Mouse (Mus musculus) embryo, embryonic 11.5 days (tissue): Measurements from ENCODE around the gene Baiap3.
"Not testable (repeated sequence)": the region's sequence is repeated elsewhere in the genome, so short reads cannot be mapped to it uniquely, and the experiment has no call there.

Experiments
- DNase-seq: peaks from one replicate; pipeline ENCODE4 v3.0.0-alpha.2; 2012; ENCODE audit warnings: low read depth, low spot score

The Baiap3 gene

GRCm38 (mm10) chr17:25248033-25248750, 8.0 kb downstream of the Baiap3 start:
- no peak for DNase-seq

- no peak for DNase-seq
These were observed 11.9 kb downstream of the Baiap3 start for GRCm38 (mm10) chr17:25244239-25244638.

DNA sequence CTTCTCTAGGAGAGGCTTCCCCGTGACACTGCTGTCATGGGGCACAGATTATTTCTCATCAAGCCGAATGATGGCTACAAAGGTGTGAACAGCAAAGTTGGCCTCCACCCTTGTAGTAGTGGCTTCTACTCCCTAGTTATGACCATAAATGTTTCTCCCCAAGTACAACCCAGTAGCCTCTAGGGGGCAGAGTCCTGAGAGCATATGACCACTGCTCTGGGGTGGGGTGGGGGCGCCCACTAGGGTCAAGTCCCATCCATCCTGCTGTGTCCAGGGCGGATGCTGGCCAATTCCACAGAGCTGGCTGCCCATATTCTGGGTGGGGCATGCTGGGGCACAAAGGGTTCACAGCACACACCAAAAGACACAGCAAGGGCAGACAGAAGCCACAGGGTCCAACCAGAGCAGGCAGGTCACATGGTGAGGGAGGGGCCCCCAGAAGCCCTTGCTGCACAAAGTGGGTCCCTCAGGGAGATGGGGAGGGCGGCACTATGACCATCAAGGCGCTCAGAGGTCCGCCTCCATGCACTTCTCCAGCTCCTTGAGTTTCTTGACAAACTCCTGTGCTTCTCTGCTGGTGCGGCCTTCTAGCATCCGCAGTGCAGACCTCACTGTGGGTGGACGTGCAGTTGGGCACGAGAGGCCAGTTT, 12.9 kb downstream of the Baiap3 start:
- DNase-seq = no peak

DNA sequence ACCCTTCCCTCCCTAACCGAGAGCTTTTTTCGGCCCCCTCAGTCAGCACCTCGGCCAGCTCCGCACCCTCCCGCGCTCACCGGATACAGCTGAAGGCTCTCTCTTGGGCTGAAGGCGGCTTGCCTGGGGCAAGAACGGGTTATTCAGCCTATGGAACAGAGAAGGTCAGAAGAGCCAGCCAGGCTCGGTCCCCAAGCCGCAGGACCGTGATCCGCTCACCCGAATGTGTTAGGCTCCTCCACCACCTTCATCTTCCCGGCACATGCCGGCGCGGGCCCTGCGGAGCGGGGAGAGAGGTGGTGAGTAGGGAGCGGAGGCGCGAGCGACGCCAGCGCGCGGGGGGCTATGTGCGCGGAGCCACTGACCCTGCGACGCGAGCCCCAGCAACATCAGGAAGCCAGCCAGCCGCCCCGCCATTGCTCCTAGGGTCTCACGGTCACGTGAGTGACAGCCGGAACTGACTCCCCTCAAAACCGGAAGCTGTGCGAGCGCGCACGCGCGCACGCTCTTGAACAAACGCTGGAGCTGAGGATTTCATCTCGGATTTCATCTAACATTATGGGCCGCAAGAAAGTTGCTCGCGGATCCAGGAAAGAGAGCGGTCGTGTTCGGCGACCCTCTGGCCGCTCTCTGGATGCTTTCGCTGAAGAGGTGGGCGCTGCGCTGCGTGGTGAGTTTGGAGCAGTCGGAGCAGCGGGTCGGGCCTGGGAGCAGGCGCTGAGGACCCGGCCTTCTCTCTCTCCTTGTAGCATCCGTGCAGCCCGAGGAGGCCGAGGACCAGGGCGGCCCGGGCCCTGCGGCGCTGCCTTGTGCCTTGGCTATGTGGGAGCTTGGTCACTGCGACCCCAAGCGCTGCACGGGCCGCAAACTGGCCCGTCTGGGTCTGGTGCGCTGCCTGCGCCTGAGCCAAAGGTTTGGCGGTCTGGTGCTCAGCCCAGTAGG, 16.2 kb downstream of the Baiap3 start, which contains the start of the genes Gnptg and Tsr3:
Gene Gnptg, minus strand, starts transcription at position 430 of the 942 bp plus-strand sequence.
Gene Tsr3, plus strand, starts transcription at position 476 of the 942 bp plus-strand sequence.
- peak; percentile 93 for DNase-seq

- DNase-seq = no peak
These were observed 20.5 kb downstream of the Baiap3 start for GRCm38 (mm10) chr17:25235635-25236034.

DNA sequence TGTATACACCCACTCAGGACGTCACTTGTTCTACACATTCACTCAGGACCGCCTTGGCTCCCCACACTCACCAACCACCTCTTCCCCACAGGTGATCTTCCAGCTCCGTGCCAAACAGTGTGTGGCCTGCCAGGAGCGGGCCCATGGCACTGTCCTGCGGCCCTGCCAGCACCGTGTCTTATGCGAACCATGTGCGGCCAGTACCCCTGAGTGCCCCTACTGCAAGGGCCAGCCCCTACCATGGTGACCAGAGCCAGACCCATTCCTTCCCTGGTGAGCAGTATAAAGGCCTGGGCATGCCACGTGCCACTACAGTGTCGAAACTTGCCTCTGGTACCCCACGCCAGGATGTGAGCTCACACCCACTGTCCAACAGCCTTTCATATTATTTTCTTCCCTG, 24.5 kb downstream of the Baiap3 start:
- DNase-seq = not testable (repeated sequence)

DNA sequence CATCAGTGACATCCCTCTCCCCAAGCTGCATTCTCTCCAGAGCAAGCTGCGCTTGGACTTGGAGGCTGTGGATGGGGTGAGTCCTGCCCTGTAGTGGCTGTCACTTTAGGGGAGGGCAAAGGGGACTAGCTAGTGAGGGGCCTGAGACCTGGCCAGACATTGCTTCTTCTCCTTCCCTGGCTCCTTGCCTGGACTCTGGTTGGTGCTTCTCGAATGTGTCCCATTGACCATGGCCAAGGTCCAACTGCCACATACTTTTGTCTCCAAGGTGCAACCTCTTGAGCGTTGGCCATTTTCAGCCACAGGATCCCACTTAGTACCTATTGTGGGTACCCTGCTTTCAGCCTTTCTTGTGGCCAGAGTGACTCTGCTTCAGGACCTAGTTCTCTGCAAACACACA, 25.5 kb downstream of the Baiap3 start:
- DNase-seq = no peak

DNA sequence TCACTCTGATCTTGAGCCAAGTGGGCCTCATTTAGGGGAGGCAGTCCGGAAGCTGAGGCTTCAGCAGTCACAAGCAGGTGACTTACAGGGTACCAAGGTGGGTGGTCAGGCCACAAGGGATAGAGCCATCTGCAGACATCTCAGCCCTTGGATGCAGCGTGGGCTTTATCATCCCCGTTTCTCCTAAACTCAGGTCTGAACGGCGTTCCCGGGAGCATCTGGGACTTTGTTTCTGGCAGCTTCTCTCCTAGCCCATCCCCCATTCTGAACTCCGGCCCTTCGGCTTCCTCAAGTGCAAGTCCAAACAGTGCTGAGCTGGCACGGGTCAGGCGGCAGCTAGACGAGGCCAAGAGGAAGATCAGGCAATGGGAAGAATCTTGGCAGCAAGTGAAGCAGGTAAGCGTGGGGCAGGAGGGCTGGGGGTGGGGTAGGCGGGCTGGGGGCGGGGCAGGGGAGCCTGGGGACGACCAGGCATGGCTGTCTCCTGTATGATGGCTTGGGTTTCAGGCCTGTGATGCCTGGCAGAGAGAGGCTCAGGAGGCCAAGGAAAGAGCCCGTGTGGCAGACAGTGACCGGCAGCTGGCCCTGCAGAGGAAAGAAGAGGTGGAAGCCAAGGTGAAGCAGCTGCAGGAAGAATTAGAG, 26.0 kb downstream of the Baiap3 start:
- not testable (repeated sequence) for DNase-seq

DNA sequence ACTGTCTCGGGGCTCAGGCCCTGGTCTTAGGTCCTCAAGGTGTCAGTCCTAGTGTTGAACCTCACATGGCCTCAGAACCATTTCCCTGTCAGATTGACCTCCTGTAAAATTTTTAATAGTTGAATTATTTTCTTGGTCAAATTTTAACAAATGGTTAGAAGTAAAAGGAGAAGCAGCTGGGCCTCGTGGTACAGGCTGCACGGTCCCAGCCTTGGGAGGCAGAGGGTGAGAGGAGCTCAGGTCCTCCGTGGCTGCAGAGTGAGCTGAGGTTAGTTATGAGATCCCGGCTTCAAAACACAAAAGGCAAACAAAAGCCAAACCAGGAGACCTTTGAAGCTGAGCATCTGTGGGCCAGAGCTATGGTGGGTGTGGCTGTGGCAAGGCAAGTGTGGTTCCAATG, 28.2 kb downstream of the Baiap3 start:
- no peak for DNase-seq

DNA sequence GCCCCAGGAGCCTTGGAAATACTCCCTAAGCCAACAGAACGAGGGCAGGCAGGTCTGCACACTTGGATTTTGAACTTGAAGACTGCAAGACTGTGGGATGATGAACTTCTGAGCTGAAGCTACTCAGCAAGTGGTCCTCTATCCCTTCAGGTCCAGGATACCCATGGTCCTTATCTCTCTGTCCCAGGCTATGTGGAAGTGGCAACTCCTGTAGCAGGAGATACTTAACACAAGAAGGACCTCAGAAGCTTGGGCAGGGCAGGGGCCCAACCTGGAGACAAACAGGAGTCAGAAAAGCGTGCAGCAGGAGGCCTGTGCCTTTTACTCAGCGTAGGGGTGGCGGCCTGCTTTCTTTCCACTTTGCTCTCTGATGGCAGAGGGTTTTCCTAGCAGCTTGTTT, 30.5 kb downstream of the Baiap3 start:
- no peak for DNase-seq

- DNase-seq = no peak
These were observed 31.5 kb downstream of the Baiap3 start for GRCm38 (mm10) chr17:25224586-25225222.

DNA sequence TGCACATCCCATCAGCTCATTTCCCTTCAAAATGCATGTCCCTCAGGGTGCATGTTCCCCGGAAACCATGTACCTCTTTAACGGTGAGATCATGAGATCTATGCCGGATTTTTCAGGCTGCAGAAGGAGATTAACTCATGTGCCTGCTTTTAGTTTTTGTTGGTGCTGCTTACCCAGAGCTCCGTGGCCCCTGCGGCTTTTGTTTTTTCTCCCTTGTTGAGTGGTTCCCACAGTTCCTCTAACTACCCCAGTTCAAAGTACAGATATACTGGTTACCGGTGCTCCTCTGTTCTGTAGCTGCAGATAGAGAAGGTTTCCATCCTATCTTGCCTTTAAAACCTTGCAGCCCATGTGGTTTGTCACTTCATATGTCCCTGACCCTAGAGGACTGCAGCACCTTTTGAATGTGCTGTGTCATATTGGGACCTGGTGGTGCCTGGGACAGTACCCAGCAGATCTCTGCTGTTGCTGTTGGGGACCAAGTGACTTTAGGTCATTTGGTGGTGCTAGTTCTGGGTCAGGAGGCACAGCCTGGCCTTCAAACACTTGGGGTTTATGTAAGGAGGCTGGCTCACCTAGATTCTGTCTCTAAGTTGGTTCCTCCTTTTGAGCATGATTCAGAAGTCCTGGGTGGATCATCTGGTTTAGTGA, 33.1 kb downstream of the Baiap3 start:
- no peak for DNase-seq

DNA sequence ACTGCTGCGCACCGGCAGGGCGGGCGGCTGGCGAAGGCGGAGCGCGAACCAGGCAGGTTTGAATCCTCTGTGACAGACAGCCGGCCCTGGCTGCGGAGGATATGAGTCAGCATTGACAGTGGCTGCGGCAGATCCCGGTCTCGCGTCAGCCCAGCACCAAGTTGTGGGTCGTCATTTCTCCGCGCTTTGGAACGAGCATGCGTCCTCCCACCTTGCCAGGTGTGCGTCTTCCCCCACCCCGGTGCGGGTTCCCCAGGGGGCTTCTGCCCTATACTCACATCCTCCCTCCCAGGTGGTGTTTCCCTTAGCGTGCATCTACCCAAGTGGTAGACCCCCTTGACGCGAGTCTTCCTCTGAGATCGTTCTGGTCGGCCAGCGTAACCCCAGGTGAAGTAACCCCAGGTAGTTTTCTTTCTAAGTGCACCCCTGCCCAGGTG, 33.6 kb downstream of the Baiap3 start:
- DNase-seq = not testable (repeated sequence)

- DNase-seq = no peak
These were observed 34.2 kb downstream of the Baiap3 start for GRCm38 (mm10) chr17:25221821-25222503.

- no peak for DNase-seq
These were observed 35.4 kb downstream of the Baiap3 start for GRCm38 (mm10) chr17:25220746-25221145.

DNA sequence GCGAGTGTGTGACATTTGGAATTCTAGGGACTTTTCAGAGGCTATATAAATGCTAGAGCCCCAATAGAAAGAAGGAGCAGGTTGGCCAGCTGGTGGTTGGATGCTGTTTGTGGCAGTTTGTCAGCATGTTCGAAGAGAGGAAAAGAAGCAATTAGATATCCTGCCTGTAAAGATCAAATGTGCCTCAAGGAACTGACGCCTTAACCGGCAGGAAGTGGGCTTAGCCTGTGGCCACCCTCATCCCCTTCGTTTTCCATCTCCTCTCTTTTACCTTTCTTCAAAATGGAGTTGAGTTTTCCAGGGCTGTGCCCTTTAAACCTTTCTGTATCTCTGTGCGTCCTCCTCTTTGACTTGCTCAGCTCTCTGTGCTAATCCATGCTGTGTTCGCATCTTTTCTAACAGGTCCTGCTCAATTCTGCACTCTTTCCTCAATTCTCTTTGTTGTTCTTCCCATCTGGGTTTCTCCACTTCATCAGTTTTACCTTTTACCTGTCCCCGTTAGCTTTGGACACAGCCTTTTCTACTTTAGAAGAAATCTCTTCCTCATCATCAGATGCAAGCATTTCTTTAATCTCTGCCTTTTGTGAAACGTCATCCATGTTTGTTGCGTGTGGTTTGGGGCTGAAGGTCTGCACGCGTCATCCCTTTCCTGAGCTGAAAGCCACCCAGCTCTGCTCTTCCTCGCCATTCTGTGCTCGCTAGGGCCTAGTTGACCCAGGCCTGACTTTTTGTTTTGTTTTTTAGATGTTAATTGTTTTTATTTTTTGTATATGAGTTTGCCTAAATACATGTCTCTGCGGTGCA, 36.5 kb downstream of the Baiap3 start:
- DNase-seq = no peak

- no peak for DNase-seq
These were observed 37.2 kb downstream of the Baiap3 start for GRCm38 (mm10) chr17:25218967-25219366.

- DNase-seq = no peak
These were observed 40.7 kb downstream of the Baiap3 start for GRCm38 (mm10) chr17:25215431-25215830.

DNA sequence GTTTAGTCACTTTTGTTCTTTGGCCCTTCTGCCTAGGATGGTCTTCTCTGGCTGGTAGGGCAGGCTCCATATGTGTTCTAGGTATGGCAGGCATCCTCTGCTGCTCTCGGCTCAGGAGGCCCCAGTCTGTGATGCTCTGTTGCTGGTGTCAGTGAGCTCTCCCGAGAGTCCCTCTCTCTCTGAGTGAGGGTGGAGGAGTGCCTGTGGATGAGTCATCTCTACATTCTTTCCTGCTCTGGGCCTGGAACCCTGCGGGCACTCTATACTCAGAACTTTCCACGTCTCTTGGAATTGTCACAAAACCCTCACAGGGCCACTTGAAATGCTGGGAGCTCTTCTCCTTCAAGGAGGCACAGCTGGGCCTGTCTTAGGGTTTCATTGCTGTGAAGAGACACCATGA, 44.5 kb downstream of the Baiap3 start:
- no peak for DNase-seq
